Mouse (Mus musculus) limb, embryonic 15.5 days (tissue): ENCODE results near the gene Wdr72. TPM values are rescaled to one million over a fixed set of nuclear protein-coding genes. Genes with fewer than 3 reads are reported as not detected.

ENCODE experiments used
- ATAC-seq: fragments of 200-750 bp; cut with Nextera tagmentation; 2 replicates; pipeline ENCODE4 v1.8.0; 2017; ENCODE audit warnings: low read depth, moderate TSS enrichment; ENCODE audit not compliant: insufficient number of reproducible peaks, low FRiP score, low TSS enrichment
- H3K27ac ChIP-seq: fragments of 300-500 bp; sonication (generic); 2 replicates; pipeline ENCODE4 v1.5.1; 2015; ENCODE audit warnings: moderate library complexity, mild to moderate bottlenecking, inconsistent platforms
- H3K27me3 ChIP-seq: fragments of 300-500 bp; sonication (generic); 2 replicates; pipeline ENCODE4 v1.6.1; 2015; ENCODE audit warnings: inconsistent platforms
- H3K36me3 ChIP-seq: fragments of 300-500 bp; sonication (generic); 2 replicates; pipeline ENCODE4 v1.6.1; 2015; ENCODE audit warnings: inconsistent platforms
- H3K4me1 ChIP-seq: fragments of 300-500 bp; sonication (generic); 2 replicates; pipeline ENCODE4 v1.6.1; 2015; ENCODE audit warnings: inconsistent platforms
- H3K4me2 ChIP-seq: fragments of 300-500 bp; sonication (generic); 2 replicates; pipeline ENCODE4 v1.6.1; 2015; ENCODE audit warnings: mild to moderate bottlenecking, inconsistent platforms
- H3K4me3 ChIP-seq: fragments of 300-500 bp; sonication (generic); 2 replicates; pipeline ENCODE4 v1.5.1; 2015; ENCODE audit warnings: mild to moderate bottlenecking, inconsistent platforms
- H3K9ac ChIP-seq: fragments of 300-500 bp; sonication (generic); 2 replicates; pipeline ENCODE4 v1.6.1; 2015; ENCODE audit warnings: inconsistent platforms
- H3K9me3 ChIP-seq: fragments of 300-500 bp; sonication (generic); 2 replicates; pipeline ENCODE4 v1.6.1; 2016; ENCODE audit warnings: inconsistent platforms
- WGBS: fragments of 180-500 bp; shearing (Covaris S2); methylation state at CpG from one replicate; pipeline ENCODE4 v1.1.7; 2015; 5-methylcytosine and 5-hydroxymethylcytosine counted together
- polyA plus RNA-seq: library from polyadenylated mRNA; unstranded; fragments of >200 nt; fragmentation: Nextera tagmentation; extraction: Ambion mirVana; gene quantifications from 2 replicates; pipeline ENCODE4 v1.2.1, GENCODE M21; 2015

Wdr72 gene
- polyA plus RNA-seq, 1 experiment from 2014 or later: 0.27 TPM

- Histone ChIP-seq H3K27ac (no peak overlapping the region), H3K36me3 (no peaks in the 10 kb centered on the region), H3K9me3 (no peaks in the 10 kb centered on the region), H3K9ac (no peak overlapping the region), H3K4me2 (no peak overlapping the region), H3K4me3 (no peak overlapping the region), H3K4me1 (no peaks in the 10 kb centered on the region), H3K27me3 (no peaks in the 10 kb centered on the region)
- WGBS: 49% methylated on average over 9 of the region's 9 CpGs
- no peak for ATAC-seq
Observed at GRCm38 (mm10) chr9:74330706-74331495, 220.7 kb downstream of the Wdr72 start.

- Histone ChIP-seq H3K4me3 (no peak overlapping the region), H3K27ac (no peak overlapping the region), H3K4me1 (no peaks in the 10 kb centered on the region), H3K36me3 (no peaks in the 10 kb centered on the region), H3K27me3 (no peaks in the 10 kb centered on the region), H3K9ac (no peak overlapping the region), H3K9me3 (no peaks in the 10 kb centered on the region), H3K4me2 (no peak overlapping the region)
- WGBS: 77% methylated on average over 3 of the region's 3 CpGs
- ATAC-seq: no peak
Observed at GRCm38 (mm10) chr9:74332321-74332720, 222.2 kb downstream of the Wdr72 start.

Other genes starting within 250 kb of the Wdr72 start
- 0.83 and 1.1 TPM in 2 replicates for gene Unc13c, start 141.4 kb upstream of the Wdr72 start, polyA plus RNA-seq